Mouse (Mus musculus) stomach, embryonic 15.5 days (tissue): Measurements from ENCODE around the gene Tceanc. TPM values are rescaled to one million over a fixed set of nuclear protein-coding genes. Genes with fewer than 3 reads are reported as not detected.

Experiments
- ATAC-seq: fragments of 200-750 bp; cut with Nextera tagmentation; 2 replicates; pipeline ENCODE4 v1.8.0; 2017; ENCODE audit warnings: low read depth, moderate number of reproducible peaks, moderate TSS enrichment; ENCODE audit not compliant: insufficient read depth, low FRiP score
- H3K27ac ChIP-seq: fragments of 300-500 bp; sonication (generic); 2 replicates; pipeline ENCODE4 v1.5.1; 2015; ENCODE audit warnings: mild to moderate bottlenecking, inconsistent platforms
- H3K27me3 ChIP-seq: fragments of 300-500 bp; sonication (generic); replicated peaks from 2 replicates; pipeline ENCODE4 v1.6.1; 2015; ENCODE audit warnings: inconsistent platforms
- H3K36me3 ChIP-seq: fragments of 300-500 bp; sonication (generic); 2 replicates; pipeline ENCODE4 v1.6.1; 2015; ENCODE audit warnings: inconsistent platforms
- H3K4me1 ChIP-seq: fragments of 300-500 bp; sonication (generic); 2 replicates; pipeline ENCODE4 v1.6.1; 2015; ENCODE audit warnings: inconsistent platforms
- H3K4me2 ChIP-seq: fragments of 300-500 bp; sonication (generic); 2 replicates; pipeline ENCODE4 v1.6.1; 2015; ENCODE audit warnings: mild to moderate bottlenecking, inconsistent platforms
- H3K4me3 ChIP-seq: fragments of 300-500 bp; sonication (generic); replicated peaks from 2 replicates; pipeline ENCODE4 v1.5.1; 2015; ENCODE audit warnings: inconsistent platforms
- H3K9ac ChIP-seq: fragments of 300-500 bp; sonication (generic); 2 replicates; pipeline ENCODE4 v1.6.1; 2015; ENCODE audit warnings: inconsistent platforms
- H3K9me3 ChIP-seq: fragments of 300-500 bp; sonication (generic); 2 replicates; pipeline ENCODE4 v1.6.1; 2016; ENCODE audit warnings: inconsistent platforms
- WGBS: fragments of 180-500 bp; shearing (Covaris S2); methylation state at CpG from one replicate; pipeline ENCODE4 v1.1.7; 2015; 5-methylcytosine and 5-hydroxymethylcytosine counted together
- polyA plus RNA-seq: library from polyadenylated mRNA; unstranded; fragments of >200 nt; fragmentation: Nextera tagmentation; extraction: Ambion mirVana; gene quantifications from 2 replicates; pipeline ENCODE4 v1.2.1, GENCODE M21; 2015

The Tceanc gene
- 4.8 and 5.9 TPM in 2 replicates for polyA plus RNA-seq

DNA sequence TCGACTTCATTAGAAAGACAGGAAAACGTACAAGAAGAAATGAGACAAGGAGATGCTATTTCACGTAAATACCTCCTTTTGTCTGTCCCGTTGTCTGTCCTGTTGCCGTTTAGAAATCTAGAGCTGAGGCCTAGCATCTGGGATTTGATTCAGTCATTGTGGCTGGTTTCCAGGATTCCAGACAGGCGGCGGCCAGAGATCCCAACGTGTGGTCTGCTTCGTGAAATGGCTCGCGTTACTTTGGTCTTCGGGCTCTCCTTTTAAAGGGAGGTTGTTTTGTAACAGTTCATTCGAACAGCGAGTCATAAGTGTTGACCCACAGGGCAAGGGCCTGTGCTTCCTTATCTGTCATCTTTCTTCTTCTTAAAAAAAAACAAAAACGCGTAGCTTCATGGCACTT is at the start of gene Tceanc:
Gene Tceanc, minus strand, starts transcription at position 223 of the 400 bp plus-strand sequence.
- Histone ChIP-seq H3K4me2 (no peak within 1 kb of the TSS), H3K36me3 (no peaks in the 10 kb centered on the region), H3K4me1 (no peaks in the 10 kb centered on the region), H3K27me3 (no peaks in the 10 kb centered on the region), H3K9me3 (no peaks in the 10 kb centered on the region), H3K27ac (no peak within 1 kb of the TSS), H3K4me3 (no peak within 1 kb of the TSS), H3K9ac (no peak within 1 kb of the TSS)
- 59% methylated on average over 16 of the region's 16 CpGs for WGBS
- ATAC-seq, result no peak

GRCm38 (mm10) chrX:166565983-166566382 is 47.6 kb upstream of the Tceanc start:
- Histone ChIP-seq H3K27me3 (no peaks in the 10 kb centered on the region), H3K27ac (no peak overlapping the region), H3K36me3 (no peaks in the 10 kb centered on the region), H3K4me2 (no peak overlapping the region), H3K4me1 (no peaks in the 10 kb centered on the region), H3K9me3 (no peaks in the 10 kb centered on the region), H3K4me3 (no peak overlapping the region), H3K9ac (no peak overlapping the region)
- ATAC-seq, result no peak
- 86% methylated on average over 6 of the region's 6 CpGs for WGBS

- no peak; the same call in 1 of the 2 replicates for ATAC-seq
- Histone ChIP-seq H3K4me1 (no peaks in the 10 kb centered on the region), H3K9ac (no peak overlapping the region), H3K9me3 (no peaks in the 10 kb centered on the region), H3K36me3 (no peaks in the 10 kb centered on the region), H3K4me2 (no peak overlapping the region), H3K27me3 (no peaks in the 10 kb centered on the region), H3K27ac (no peak overlapping the region), H3K4me3 (no peak overlapping the region)
- WGBS, result 56% methylated on average over 5 of the region's 5 CpGs
Observed at GRCm38 (mm10) chrX:166565401-166565800, 47.0 kb upstream of the Tceanc start.

- Histone ChIP-seq H3K4me2 (no peak overlapping the region), H3K9me3 (no peaks in the 10 kb centered on the region), H3K4me1 (no peaks in the 10 kb centered on the region), H3K9ac (no peak overlapping the region), H3K4me3 (no peak overlapping the region), H3K27me3 (no peaks in the 10 kb centered on the region), H3K36me3 (no peaks in the 10 kb centered on the region), H3K27ac (no peak overlapping the region)
- 63% methylated on average over 5 of the region's 5 CpGs for WGBS
- ATAC-seq, result no peak
Observed at GRCm38 (mm10) chrX:166564900-166565299, 46.5 kb upstream of the Tceanc start.

- H3K4me3 ChIP-seq, result no peak overlapping the region
- 43% methylated on average over 3 of the region's 3 CpGs for WGBS
- H3K27me3 ChIP-seq, result no peaks in the 10 kb centered on the region
- H3K27ac ChIP-seq, result no peak overlapping the region
- H3K4me2 ChIP-seq, result no peak overlapping the region
- ATAC-seq, result no peak
- no peaks in the 10 kb centered on the region for H3K9me3 ChIP-seq
- H3K36me3 ChIP-seq, result no peaks in the 10 kb centered on the region
- no peak overlapping the region for H3K9ac ChIP-seq
- H3K4me1 ChIP-seq, result no peaks in the 10 kb centered on the region
Observed at GRCm38 (mm10) chrX:166559333-166559732, 41.0 kb upstream of the Tceanc start.

GRCm38 (mm10) chrX:166552355-166552754 is 34.0 kb upstream of the Tceanc start:
- Histone ChIP-seq H3K27me3 (no peaks in the 10 kb centered on the region), H3K4me2 (no peak overlapping the region), H3K4me3 (no peak overlapping the region), H3K36me3 (no peaks in the 10 kb centered on the region), H3K4me1 (no peaks in the 10 kb centered on the region), H3K27ac (no peak overlapping the region), H3K9me3 (no peaks in the 10 kb centered on the region), H3K9ac (no peak overlapping the region)
- ATAC-seq, result no peak
- 71% methylated on average over 7 of the region's 7 CpGs for WGBS

DNA sequence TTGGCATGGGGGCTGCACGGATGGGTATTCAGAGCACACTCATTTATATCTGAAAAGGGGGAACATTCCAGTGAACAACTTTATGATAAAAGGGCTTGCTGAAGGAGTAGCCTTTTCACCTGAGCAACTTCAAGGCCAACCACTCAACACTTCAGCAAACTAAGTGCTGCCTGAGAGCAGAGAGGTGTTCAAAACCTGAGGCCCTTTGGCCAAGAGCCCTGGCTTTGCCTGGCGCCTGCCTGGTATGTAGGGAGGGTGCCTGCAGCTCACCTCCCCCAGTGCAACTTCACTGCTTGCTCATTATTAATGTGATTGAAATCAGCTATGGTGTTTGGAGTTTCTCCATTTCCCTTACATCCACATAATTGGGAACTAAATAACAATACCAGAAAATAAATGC is 28.1 kb upstream of the Tceanc start:
- 63% methylated on average over 2 of the region's 2 CpGs for WGBS

DNA sequence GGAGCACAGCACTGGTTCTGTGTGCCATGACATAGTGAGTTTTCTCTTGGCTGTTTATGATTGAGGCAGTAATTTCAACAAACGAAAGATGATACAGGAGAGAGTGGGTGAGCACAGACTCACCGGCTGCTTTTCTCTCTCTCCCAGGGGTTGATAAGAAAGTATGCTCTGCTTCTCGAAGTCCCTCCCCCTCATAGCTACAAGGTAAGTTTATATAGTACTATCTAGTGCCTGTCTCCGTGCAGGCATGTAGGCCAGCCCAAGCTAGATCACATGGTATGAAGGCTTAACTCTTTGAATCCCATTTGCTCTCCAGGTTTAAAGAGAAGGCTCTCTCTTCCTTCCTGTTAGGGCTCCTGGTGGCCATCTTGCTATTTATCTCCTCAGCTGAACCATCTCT is 16.8 kb upstream of the Tceanc start:
- WGBS, result 42% methylated on average over 4 of the region's 4 CpGs
- no peaks in the 10 kb centered on the region for H3K9me3 ChIP-seq
- H3K4me3 ChIP-seq, result no peak overlapping the region
- H3K4me1 ChIP-seq, result no peaks in the 10 kb centered on the region
- H3K36me3 ChIP-seq, result no peaks in the 10 kb centered on the region
- no peak for ATAC-seq
- no peak overlapping the region for H3K4me2 ChIP-seq
- no peaks in the 10 kb centered on the region for H3K27me3 ChIP-seq
- no peak overlapping the region for H3K9ac ChIP-seq
- no peak overlapping the region for H3K27ac ChIP-seq

More for the DNA sequence above, 28.1 kb upstream of the Tceanc start:
- Histone ChIP-seq H3K36me3 (no peaks in the 10 kb centered on the region), H3K9me3 (no peaks in the 10 kb centered on the region), H3K4me2 (no peak overlapping the region), H3K27ac (no peak overlapping the region), H3K4me1 (no peaks in the 10 kb centered on the region), H3K27me3 (no peaks in the 10 kb centered on the region), H3K4me3 (no peak overlapping the region), H3K9ac (no peak overlapping the region)
- ATAC-seq, result no peak

- no peak overlapping the region for H3K4me2 ChIP-seq
- no peak overlapping the region for H3K4me3 ChIP-seq
- no peak overlapping the region for H3K9ac ChIP-seq
- H3K27ac ChIP-seq, result no peak overlapping the region
- 77% methylated on average over 4 of the region's 4 CpGs for WGBS
- H3K27me3 ChIP-seq, result no peaks in the 10 kb centered on the region
- no peaks in the 10 kb centered on the region for H3K36me3 ChIP-seq
- no peaks in the 10 kb centered on the region for H3K4me1 ChIP-seq
- no peaks in the 10 kb centered on the region for H3K9me3 ChIP-seq
- 0 out of 2 replicates have a peak, but pooled peaks have one; percentile 60 for ATAC-seq
Observed at GRCm38 (mm10) chrX:166533432-166533831, 15.1 kb upstream of the Tceanc start.

DNA sequence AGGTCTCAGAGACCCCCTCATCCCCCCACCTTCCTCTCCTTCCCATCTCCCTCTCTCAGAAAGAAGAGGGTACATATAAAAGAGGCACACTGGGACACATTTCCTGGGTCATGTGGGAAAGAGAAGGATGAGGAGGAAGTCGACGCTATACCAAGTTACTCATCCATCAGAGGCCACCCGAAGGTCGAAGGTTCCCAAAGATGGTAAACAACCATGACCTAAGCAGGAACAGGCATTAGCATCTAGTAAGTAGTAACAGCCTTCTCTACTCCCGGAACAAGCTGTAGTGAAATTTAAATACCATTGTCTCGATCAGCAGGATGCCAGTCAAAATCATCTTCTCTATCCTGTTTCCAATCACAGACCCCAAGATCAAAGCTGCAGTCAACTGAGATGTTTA is 13.3 kb upstream of the Tceanc start:
- Histone ChIP-seq H3K9ac (no peak overlapping the region), H3K36me3 (no peaks in the 10 kb centered on the region), H3K4me2 (no peak overlapping the region), H3K9me3 (no peaks in the 10 kb centered on the region), H3K4me3 (no peak overlapping the region), H3K4me1 (no peaks in the 10 kb centered on the region), H3K27ac (no peak overlapping the region), H3K27me3 (no peaks in the 10 kb centered on the region)
- WGBS, result 46% methylated on average over 6 of the region's 6 CpGs
- no peak for ATAC-seq

DNA sequence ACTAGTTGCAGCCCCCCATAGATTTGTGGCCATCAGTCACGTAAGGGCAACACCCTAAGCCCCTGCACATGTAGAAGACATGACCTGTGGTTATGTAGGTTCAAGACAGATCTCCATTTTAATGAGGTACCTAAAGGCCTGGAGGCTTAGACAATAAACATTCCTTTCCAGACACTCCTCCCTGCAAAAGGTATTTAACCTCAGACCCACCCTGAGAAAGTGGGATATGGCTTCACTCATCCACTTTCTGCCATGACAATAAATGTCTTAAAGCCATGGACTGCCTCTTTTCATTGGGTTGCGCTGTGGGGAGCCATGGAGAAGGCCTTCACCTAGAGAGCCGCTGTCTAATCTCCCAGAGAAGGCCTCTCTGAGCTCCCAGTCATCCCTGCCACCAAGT is 9.8 kb upstream of the Tceanc start:
- WGBS, result 83% methylated on average over 3 of the region's 3 CpGs
- no peaks in the 10 kb centered on the region for H3K9me3 ChIP-seq
- H3K4me3 ChIP-seq, result no peak overlapping the region
- H3K27ac ChIP-seq, result no peak overlapping the region
- no peaks in the 10 kb centered on the region for H3K4me1 ChIP-seq
- no peak overlapping the region for H3K9ac ChIP-seq
- H3K36me3 ChIP-seq, result no peaks in the 10 kb centered on the region
- no peak for ATAC-seq
- no peaks in the 10 kb centered on the region for H3K27me3 ChIP-seq
- no peak overlapping the region for H3K4me2 ChIP-seq

GRCm38 (mm10) chrX:166525637-166526315 is 7.4 kb upstream of the Tceanc start:
- Histone ChIP-seq H3K27ac (no peak overlapping the region), H3K4me2 (no peak overlapping the region), H3K9me3 (no peaks in the 10 kb centered on the region), H3K9ac (no peak overlapping the region), H3K4me1 (no peaks in the 10 kb centered on the region), H3K4me3 (no peak overlapping the region), H3K36me3 (no peaks in the 10 kb centered on the region), H3K27me3 (no peaks in the 10 kb centered on the region)
- peak; percentile 72 for ATAC-seq
- WGBS, result 76% methylated on average over 2 of the region's 2 CpGs

DNA sequence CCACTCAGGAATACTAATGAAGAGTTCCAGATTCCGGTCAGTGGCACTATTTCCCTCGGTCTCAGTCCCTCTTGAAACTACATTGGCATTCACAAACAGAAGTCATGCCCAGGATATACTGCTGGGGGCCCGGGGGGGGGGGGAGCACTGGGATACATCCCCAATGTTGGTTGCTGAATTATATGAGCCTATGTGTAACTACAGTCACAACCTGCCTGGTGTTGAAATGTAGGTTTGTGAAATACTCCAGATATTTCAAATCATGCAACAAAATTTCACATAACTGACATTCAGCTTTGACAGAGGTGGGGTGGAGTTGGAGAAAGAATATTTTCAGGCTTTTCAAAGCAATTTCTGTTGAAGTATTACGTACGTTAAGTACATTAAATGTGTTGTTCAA is 2.4 kb upstream of the Tceanc start:
- WGBS, result 72% methylated on average over 5 of the region's 5 CpGs
- no peak overlapping the region for H3K4me3 ChIP-seq
- no peaks in the 10 kb centered on the region for H3K27me3 ChIP-seq
- H3K27ac ChIP-seq, result no peak overlapping the region
- no peak for ATAC-seq
- H3K4me1 ChIP-seq, result no peaks in the 10 kb centered on the region
- H3K9me3 ChIP-seq, result no peaks in the 10 kb centered on the region
- no peak overlapping the region for H3K9ac ChIP-seq
- no peaks in the 10 kb centered on the region for H3K36me3 ChIP-seq
- no peak overlapping the region for H3K4me2 ChIP-seq
